Mouse (Mus musculus): ENCODE measurements around the gene Nol12.

Gene Nol12

DNA sequence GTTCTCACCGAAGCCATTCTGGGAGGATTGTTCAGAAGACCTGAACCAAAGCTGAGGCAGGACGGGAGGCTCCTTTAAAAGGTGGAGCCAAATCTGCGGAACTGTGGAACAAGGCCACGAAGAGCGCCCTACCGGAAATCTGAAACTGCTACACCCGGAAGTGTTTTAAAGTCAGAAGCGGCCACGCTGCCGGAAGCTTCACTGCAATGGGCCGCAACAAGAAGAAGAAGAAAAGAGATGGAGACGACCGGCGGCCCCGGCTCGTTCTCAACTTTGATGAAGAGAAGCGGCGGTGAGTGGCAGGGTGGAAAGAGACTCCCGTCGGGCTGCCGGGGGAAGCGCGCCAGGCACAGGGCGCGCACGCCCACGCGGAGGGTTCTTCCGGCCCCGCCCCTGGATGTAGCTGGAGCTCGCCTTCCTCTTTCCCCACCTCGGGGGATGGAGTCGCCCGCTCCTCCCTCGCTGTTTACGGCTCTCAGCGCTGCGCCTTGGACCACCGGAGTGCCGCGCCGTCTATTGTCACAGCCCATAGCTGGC lies at the start of gene Nol12:
TSS of gene Nol12 (plus strand) at position 150 of the 537 bp plus-strand sequence.
- DNase-seq (ENCODE audit: extremely low read depth, low read depth): peak; percentile 84

DNA sequence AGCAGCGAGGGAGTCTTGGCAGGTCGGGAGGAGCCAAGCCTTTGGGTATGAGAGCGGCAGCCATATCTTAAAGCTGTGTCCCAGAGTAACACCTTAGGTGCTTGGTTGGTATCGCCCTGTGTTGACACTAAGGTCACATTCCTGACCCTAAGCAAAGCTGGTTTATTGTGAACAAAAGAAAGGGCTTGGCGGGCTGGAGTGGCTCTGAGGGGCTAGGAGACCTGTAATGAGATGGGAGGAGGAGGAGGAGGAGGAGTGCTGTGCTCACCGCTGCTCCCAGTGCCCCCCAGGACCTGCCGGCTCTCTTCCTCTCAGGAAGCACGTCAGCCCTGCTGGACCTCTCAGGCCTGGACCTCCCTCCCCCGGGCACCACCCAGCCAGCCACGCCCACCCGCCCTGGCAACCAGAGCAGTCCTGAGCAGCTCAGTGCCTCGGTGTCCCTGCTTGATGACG lies 45.3 kb upstream of the Nol12 start:
- no peak for DNase-seq (ENCODE audit: extremely low read depth, low read depth)

DNA sequence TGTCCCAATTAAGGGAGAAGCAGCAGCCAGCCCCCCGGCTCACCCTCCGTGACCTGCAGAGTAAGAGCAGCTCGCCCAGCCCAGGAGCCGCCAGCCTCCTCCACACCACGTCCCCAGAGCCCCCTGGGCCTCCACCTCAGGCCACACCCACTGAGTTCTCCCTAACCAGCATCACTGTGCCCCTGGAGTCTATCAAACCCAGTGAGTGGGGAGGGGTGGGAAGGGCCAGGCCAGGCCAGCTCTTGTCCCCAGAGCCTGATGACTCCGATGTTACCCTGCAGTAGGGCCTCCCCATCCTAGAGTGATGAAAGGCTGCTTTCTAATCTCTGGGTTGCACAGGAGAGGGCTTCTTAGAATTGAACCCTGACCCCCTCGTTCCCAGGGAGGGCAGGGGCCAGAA lies 42.3 kb upstream of the Nol12 start:
- DNase-seq (ENCODE audit: extremely low read depth, low read depth): no peak

DNA sequence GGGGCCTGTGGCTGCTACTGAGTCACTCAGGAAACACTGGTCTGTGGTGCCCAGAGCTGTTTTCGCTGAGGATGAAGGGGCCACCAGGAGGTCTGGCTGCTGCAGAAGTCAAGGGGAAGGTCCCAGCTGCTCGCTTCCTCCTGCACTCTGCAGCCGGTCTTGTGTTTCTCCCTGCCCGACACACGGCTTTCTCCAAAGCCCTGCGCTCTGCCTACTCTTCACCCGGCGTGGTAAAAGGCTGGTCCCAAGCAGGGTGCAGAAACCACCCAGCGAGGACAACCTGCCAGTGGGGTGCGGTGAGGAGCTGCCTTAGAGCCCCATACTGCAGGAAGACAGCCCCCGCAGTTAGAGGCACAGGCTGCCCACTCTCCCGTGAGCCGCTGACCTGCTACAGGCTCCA lies 40.0 kb upstream of the Nol12 start:
- DNase-seq (ENCODE audit: extremely low read depth, low read depth): no peak

DNA sequence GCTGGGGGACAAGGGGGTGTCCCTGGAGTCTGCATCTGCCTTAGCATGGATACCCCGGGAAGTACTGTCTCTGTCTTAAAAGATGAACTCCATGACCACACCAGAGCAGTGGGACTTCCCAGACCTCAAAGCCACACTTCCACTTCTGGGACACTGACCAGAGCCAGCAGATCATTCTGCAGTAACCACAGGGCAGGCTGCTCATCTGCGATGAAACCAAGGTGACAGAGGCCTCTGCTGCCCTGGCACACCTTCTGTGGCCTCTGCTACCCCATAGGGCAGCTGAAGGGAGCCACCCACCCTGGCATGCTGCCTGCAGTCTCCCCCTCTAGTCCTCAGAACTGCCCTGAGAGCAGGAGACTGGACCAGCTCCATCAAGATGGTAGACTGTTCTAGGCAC lies 39.0 kb upstream of the Nol12 start:
- DNase-seq (ENCODE audit: extremely low read depth, low read depth): no peak

DNA sequence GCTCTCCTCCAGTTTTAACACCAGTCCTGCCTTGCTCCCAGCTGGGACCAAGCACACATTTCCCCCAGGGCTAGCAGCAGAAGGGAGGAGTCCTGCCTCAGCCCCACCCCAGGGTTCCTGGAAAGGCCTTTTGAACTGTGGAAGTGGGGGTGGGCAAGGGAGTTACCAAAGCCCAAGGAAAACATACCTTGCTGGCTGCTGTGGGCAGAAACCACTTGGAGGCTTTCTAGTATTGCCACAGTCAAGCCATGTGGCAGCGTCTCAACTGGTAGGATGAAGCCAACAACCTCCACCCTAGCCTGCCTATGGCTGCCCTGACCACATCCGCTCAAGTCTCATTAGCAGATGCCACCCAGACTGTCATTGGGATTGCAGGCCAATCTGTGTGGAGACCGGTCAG lies 38.6 kb upstream of the Nol12 start:
- no peak for DNase-seq (ENCODE audit: extremely low read depth, low read depth)

DNA sequence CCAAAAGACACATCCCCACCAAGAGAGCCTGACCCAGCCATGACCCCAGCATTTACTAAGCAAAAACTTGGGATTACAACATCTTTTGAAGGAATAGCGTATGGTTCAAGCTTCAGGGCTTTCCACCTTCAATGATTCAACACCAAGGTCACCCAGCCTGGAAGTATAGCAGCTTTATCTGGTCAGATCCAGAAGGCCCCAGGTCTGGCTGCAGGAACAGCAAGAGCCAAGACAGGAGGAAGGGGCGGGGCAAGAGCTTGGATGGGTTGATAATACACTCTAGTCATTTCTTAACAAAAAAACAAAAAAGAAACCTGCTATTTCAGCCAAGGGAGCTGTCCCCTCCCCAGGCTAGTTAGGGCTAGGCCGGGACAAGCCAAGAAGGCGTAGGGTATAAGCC lies 37.2 kb upstream of the Nol12 start:
- DNase-seq (ENCODE audit: extremely low read depth, low read depth): no peak

DNA sequence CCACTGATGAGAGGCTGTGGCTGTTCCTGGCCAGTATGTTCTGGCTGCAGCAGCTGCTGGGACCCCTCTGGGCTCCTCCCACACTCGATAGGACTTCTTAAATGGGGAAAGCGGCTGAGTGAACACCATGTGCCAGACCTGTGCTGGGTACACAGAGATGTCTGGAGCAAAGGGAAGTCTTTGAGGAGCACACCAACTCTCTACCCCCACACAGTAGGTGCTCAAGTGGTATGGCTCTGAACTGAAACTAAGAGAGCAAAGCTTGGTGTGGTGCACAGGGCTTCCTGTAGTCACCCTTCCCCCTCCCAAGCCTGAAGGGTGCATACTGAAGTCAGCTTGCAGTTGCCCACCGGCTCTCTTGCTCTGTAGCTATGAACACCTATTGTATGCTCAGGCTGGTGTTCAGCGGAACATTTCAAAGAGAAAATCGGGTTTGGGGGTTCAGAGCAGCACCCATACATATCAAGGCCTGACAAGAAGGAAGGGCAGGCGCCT lies 36.2 kb upstream of the Nol12 start:
- DNase-seq (ENCODE audit: extremely low read depth, low read depth): no peak

DNA sequence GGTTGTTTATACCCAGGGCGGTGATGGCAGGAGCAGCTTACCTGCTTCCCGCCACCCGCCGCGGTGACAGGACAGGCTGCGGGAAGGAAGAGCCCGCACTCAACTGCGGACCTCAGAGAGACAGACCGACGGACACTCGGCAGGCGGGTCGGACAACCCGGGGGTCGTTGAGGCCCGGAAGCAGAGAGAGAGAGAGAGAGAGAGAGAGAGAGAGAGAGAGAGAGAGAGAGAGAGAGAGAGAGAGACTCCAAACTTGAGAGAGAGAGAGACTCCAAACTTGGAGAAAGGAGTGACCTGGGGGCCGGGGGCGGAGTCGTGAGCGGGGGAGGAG lies 35.4 kb upstream of the Nol12 start, which contains the start of gene Gm49510:
TSS of gene Gm49510 (plus strand) at position 259 of the 331 bp plus-strand sequence.
- no peak for DNase-seq (ENCODE audit: extremely low read depth, low read depth)

DNA sequence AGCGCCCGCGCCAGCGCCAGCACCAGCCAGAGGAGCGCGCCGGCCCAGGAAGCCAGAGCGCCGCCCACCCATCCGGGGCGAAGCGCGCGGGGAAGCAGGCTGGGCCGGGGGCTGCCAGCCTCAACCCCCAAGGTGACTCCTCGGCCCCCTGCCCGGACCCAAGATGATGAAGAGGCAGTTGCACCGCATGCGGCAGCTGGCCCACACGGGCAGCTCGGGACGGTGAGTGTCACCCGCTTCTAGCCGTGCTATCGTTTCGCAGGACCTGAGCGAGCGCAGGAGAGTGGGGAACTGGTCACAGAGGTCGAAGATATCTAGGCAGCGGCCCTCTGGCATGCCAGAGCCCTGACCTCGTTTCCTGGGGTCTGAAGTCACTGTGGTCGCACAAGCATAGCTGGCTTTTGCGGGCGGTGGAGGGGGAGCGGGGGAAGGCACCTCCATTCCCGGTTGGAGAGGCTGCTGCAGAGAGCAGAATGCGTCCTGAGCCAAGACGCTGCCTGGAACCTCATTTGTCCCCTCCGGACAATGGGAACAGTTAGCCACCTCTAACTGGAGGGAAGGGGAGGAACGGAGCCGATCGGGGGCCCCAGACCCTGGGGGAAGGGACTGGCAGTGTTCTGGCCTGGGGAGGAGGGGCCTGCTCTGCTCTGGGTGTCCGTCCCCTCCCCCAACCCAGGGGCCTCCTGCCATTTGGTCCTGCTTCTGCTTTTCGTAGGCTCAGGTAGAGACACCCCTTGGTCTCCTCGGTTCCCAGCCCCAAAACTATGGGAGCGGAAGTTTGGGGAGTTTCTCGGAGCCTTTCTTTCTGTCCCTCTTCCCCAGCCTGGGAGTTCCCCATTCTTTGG lies 34.8 kb upstream of the Nol12 start, which contains the start of gene Sh3bp1:
TSS of gene Sh3bp1 (plus strand) at position 29 of the 845 bp plus-strand sequence.
- DNase-seq (ENCODE audit: extremely low read depth, low read depth): no peak

DNA sequence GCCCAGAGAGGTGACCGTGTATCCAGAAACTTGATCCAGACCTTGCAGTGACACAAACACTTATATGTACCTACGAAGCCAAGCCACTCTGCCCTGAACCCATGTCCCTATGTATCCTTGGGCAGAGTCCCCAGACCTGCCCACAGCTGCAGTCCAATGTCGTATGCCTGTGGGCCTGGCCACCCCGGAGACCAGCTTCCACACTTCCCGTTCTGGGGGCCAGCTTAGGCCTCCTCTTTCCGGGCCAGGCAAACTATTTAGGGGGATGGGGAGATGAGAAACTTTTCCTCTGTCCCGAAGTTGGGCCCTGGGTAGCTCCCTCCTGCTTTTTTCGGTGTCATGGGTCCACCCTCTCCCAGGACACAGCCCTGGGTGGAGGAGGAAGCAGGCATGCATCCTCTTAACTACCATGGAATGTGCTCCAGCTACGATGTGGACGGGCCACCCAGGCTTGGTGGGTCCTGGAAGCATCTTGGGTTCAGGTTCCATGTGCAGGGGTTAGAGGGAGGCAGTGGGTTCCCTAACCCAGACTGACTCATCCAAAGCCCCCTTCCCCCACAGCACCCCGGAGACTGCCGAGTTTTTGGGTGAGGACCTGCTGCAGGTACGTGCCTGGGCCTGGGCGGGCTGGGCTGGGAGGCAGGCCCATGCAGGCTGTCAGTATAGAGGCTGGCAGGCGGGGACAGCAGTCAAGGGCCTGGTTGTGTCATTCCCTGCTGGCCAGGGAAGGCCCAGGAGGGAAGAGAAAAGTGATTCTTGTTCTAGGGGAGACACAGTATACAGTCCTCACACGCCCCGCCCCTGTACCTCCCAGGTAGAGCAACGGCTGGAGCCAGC lies 33.9 kb upstream of the Nol12 start:
- DNase-seq (ENCODE audit: extremely low read depth, low read depth): no peak

DNA sequence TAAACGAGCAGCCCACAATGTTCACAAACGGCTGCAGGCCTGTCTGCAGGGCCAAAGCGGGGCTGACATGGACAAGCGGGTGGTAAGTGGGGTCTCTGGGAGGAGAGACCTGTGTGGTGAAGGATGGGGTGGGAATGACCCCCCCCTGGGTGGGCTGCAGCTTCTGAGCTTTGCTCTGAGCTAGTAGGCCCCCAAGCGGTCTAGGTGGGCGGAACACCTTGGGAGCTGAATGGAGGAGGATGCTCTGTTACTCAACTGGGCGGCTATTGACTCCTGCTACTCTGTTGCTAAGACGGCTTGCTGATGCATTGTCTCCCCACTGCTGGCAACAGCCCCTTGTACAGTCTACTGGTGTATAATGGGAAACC lies 33.3 kb upstream of the Nol12 start:
- DNase-seq (ENCODE audit: extremely low read depth, low read depth): no peak

DNA sequence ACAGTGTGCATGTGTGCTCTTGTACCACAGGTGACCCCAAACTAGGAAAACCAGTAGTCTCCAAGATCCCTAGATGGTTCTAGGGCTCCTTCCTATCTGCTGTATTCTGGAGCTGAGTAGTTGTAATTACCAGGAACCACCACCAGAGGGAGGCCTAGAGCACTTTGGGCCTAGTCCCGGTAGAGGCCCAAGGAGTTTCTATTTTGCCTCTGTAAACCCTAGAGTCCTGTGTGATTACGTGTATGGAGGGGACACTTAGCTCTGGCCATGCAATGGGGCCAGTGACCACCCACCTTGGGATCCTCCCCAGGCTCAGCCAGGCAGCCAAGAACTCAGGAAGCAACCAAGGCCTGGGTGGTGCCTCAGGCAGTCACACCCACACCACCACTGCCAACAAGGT lies 31.5 kb upstream of the Nol12 start:
- no peak for DNase-seq (ENCODE audit: extremely low read depth, low read depth)

DNA sequence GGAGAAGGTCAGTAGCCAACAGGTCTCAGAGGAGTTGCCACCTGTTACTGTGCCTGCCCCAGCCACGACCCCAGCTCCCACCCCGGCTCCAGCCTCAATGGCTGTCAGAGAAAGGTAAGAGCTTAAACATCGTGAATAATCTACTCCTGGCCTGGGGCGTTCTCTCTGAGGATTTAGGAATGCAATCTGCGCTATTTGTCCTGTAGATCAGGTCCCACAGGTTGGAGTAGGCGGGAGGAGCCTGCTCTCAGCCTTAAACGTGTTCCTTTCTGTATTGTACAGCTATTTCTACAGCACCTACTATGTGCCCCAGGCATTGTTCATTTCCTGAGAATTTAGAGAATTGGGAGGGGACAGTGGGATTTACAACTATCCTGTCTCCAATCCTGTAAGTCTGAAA lies 26.3 kb upstream of the Nol12 start:
- no peak for DNase-seq (ENCODE audit: extremely low read depth, low read depth)

DNA sequence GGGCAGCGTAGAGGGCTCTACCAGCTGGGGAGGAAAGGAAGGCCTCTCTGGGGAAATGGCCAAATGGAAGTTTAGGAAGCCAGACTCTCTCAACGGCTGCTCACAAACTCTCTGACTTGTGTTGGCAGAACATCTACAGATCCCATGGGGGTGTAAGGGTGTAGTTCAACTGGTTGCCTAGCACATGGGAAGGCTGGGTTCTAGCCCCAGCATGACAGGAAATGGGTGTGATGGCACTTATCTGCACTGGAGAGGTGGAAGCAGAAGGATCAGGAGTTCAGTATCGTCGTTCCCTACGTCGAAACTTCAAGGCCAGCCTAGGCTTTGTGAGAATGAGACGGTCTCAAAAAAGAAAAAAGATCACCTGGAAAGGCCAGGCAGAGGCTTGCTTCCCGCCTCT lies 25.8 kb upstream of the Nol12 start:
- no peak for DNase-seq (ENCODE audit: extremely low read depth, low read depth)

DNA sequence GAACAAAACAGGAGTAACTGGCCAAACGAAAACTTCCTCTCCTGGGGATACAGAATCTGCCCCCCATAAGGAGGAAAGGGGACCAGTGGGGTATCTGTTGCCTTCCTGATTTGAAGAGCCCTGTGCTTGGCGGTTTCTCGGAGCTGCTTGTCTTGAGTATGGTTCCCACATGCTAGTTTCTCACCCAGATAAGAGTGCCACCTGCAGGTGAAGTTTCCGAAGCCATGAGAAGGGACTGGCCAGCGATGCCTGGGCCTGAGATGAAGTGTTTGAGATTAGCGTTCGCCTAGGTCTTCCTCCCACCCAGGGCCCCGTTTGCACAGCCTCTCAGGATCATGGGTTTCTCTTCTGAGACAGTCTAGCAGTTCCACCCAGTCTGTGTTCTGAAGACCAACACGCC lies 22.7 kb upstream of the Nol12 start:
- no peak for DNase-seq (ENCODE audit: extremely low read depth, low read depth)

DNA sequence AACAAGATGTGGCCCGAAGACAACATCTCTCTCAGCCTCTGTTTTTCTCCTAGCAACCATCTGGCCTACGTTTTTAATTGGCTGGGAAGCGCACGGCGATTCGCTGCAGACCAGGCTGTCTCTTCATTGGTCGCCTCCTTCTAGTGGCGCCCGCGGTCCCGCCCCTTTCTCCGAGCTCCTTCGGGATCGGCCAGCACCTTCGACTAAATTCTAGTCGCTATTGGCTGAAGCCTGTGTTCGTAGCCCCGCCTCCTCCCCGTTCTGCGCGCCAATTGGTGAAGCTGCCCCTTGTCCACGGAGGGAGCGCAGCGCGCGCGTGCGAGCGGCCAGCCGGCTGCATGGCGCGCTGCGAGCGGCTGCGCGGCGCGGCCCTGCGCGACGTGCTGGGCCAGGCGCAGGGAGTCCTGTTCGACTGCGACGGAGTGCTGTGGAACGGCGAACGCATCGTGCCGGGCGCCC lies 21.1 kb upstream of the Nol12 start, which contains the start of gene Pdxp:
TSS of gene Pdxp (plus strand) at position 288 of the 459 bp plus-strand sequence.
- peak; percentile 96 for DNase-seq (ENCODE audit: extremely low read depth, low read depth)

DNA sequence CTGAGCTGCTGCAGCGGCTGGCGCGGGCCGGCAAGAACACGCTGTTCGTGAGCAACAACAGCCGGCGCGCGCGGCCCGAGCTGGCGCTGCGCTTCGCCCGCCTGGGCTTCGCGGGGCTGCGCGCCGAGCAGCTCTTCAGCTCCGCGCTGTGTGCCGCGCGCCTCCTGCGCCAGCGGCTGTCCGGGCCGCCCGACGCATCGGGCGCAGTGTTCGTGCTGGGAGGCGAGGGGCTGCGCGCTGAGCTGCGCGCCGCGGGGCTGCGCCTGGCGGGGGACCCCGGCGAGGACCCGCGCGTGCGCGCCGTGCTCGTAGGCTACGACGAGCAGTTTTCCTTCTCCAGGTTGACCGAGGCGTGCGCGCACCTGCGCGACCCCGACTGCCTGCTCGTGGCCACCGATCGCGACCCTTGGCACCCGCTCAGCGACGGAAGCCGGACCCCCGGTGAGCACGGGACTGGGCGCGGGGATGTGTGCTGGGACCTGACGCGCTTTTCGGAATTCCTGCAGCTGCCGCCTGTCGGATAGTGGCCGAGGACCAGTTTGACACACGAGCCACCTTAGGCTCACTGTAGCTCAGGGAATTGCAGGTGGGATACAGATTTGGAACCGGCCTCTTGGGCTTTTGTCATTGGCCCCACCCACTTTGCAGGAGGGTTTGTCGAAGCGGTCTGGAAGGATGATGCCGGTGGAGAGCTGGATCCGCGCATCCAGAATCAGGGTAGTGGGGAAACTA lies 20.5 kb upstream of the Nol12 start:
- DNase-seq (ENCODE audit: extremely low read depth, low read depth): no peak

DNA sequence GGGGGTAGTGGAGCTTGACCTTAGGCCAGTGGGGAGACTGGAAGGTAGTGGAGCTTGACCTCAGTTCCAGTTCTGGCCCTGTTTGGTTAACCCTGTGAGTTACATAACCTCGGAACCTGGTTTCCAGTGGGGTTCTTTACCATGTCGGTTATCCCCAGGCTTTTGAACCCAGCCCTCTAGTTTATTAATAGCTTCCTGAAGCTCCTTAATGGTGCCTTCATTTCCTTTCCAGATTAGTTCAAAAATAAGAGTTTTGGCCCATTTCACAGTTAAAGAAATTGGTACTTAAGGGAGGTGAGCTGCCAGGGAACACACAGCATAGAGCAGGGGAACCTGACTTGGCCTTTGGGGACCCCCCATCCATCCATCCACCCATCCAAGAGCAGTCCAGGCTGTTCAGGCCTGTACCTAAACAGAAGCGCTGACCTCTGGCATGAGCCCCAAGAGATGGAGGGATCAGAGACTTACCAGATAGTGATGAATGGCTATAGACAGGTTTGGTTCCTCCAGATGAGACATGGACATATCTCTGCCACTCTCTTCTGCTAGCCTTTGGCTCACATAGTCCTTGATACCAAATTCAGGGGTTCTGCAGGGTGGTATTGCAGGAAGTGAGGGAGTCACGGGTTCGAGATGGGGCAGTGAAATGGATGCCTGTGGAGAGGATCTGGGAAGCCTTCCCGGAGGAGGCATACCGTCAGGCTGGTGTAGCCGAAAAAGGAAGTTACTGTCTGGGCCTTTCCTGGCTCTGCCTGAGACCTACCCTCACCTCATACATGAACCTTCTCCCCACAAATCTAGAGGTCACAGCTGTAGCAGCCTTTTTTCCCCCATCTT lies 19.7 kb upstream of the Nol12 start:
- no peak for DNase-seq (ENCODE audit: extremely low read depth, low read depth)

DNA sequence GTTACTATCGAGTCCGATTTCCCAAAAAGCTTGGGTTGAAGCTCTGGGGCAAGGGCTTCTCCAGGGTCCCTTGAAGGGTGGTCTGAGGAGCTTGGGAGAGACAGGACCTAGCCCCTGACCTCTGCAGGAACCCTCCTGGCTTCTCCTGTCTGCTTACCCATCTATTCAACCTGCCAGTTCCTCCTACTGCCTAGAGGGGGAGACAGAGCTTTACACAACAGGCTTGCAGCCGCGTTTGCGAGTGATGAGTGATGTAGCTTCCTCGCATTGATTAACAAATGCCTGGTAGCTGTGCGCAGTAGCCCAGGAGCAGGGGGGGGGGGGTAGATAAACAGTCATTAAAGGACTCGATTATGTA lies 19.1 kb upstream of the Nol12 start:
- DNase-seq (ENCODE audit: extremely low read depth, low read depth): no peak

All from MEL-GATA-1-ER (cell line).